Mouse (Mus musculus) embryonic facial prominence, embryonic 11.5 days (tissue): ENCODE measurements at regions not wholly inside any gene's neighbourhood (a gene's known extent, or its start where the extent isn't known, plus 50 kb on each side); places are given as distances from the start of the nearest gene placed in this dataset.

ENCODE experiments used
- ATAC-seq: fragments of 200-750 bp; cut with Nextera tagmentation; replicated peaks from 2 replicates; pipeline ENCODE4 v1.8.0; 2017; ENCODE audit warnings: low read depth; ENCODE audit not compliant: insufficient number of reproducible peaks, low FRiP score, low TSS enrichment
- DNase-seq: peaks from one replicate; pipeline ENCODE4 v3.0.0-alpha.2; 2015; ENCODE audit warnings: low spot score
- H3K27ac ChIP-seq: fragments of 300-500 bp; sonication (generic); replicated peaks from 2 replicates; pipeline ENCODE4 v1.5.1; 2014; ENCODE audit warnings: mild to moderate bottlenecking, low read depth, low read length, control low read depth
- H3K27me3 ChIP-seq: fragments of 300-500 bp; sonication (generic); 2 replicates; pipeline ENCODE4 v1.6.1; 2014; ENCODE audit warnings: mild to moderate bottlenecking, low read length, moderate library complexity, mixed read lengths; ENCODE audit not compliant: control insufficient read depth, insufficient read depth
- H3K36me3 ChIP-seq: fragments of 300-500 bp; sonication (generic); replicated peaks from 2 replicates; pipeline ENCODE4 v1.6.1; 2014; ENCODE audit warnings: low read depth, mild to moderate bottlenecking, low read length, moderate library complexity, mixed read lengths; ENCODE audit not compliant: control insufficient read depth, insufficient read depth
- H3K4me1 ChIP-seq: fragments of 300-500 bp; sonication (generic); 2 replicates; pipeline ENCODE4 v1.6.1; 2014; ENCODE audit warnings: low read length, mixed read lengths; ENCODE audit not compliant: control insufficient read depth, insufficient read depth
- H3K4me2 ChIP-seq: fragments of 300-500 bp; sonication (generic); 2 replicates; pipeline ENCODE4 v1.6.1; 2014; ENCODE audit warnings: low read depth, mild to moderate bottlenecking, control low read depth, low read length, moderate library complexity
- H3K4me3 ChIP-seq: fragments of 300-500 bp; sonication (generic); 2 replicates; pipeline ENCODE4 v1.5.1; 2014; ENCODE audit warnings: low read depth, low read length, control low read depth
- H3K9ac ChIP-seq: fragments of 300-500 bp; sonication (generic); replicated peaks from 2 replicates; pipeline ENCODE4 v1.6.1; 2014; ENCODE audit warnings: mild to moderate bottlenecking, control low read depth, low read length
- H3K9me3 ChIP-seq: fragments of 300-500 bp; sonication (generic); replicated peaks from 2 replicates; pipeline ENCODE4 v1.6.1; 2016; ENCODE audit warnings: mild to moderate bottlenecking, low read length, inconsistent platforms, mixed read lengths; ENCODE audit not compliant: control insufficient read depth
- WGBS: fragments of 180-500 bp; shearing (Covaris S2); extraction: QIAGEN DNeasy Blood & Tissue Kit; methylation state at CpG from one replicate; pipeline ENCODE4 v1.1.7; 2014; 5-methylcytosine and 5-hydroxymethylcytosine counted together

GRCm38 (mm10) chr3:21837297-21837946, 239.0 kb upstream of the Tbl1xr1 start:
- 76% methylated on average over 4 of the region's 4 CpGs for WGBS
- no peaks in the 10 kb centered on the region for H3K9me3 ChIP-seq
- H3K9ac ChIP-seq = no peak overlapping the region
- no peaks in the 10 kb centered on the region for H3K4me1 ChIP-seq
- H3K27me3 ChIP-seq = no peaks in the 10 kb centered on the region
- H3K36me3 ChIP-seq = no peaks in the 10 kb centered on the region
- no peak overlapping the region for H3K4me2 ChIP-seq
- ATAC-seq (no peak), DNase-seq (no peak)
- H3K27ac ChIP-seq = no peak overlapping the region
- no peak overlapping the region for H3K4me3 ChIP-seq

DNA sequence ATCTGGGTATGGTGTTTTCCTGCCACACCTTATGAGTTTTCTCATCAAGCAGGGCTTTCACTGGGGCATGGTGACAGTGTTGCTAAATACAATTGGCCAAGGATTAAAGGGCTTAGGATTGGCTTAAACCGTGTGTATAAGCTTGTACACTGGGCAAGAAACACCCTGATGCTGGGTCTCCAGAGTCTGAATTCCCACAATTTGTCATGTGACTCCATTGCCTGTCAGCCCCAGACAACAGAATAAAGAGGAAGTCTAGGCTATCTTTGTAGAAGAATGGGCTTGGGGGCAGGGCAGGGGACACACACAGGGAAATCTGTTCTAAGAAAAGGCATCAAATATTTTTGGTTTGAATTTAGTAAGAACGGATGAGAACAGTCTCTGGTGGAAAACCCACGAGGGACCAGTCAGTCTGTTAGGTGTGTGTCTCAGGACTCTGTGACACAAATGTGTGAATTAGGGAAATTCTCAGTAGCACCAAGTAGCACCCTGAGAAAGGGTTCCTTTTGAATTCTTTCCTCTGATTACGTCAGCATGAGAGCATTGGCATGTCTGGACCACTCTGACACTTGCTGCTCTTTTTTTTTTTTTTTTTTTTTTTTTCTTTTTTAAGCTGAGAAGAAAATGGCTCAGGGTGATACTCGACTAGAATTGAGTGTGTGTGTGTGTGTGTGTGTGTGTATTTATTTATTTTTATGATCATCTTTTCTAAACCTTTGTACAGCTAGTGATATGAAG, 235.5 kb upstream of the Tbl1xr1 start:
- ATAC-seq = no peak
- H3K4me3 ChIP-seq = no peak overlapping the region
- no peak overlapping the region for H3K9ac ChIP-seq
- no peaks in the 10 kb centered on the region for H3K36me3 ChIP-seq
- 59% methylated on average over 5 of the region's 5 CpGs for WGBS
- no peaks in the 10 kb centered on the region for H3K27me3 ChIP-seq
- no peaks in the 10 kb centered on the region for H3K4me1 ChIP-seq
- no peak for DNase-seq
- H3K27ac ChIP-seq = no peak overlapping the region
- no peak overlapping the region for H3K4me2 ChIP-seq
- H3K9me3 ChIP-seq = no peaks in the 10 kb centered on the region

DNA sequence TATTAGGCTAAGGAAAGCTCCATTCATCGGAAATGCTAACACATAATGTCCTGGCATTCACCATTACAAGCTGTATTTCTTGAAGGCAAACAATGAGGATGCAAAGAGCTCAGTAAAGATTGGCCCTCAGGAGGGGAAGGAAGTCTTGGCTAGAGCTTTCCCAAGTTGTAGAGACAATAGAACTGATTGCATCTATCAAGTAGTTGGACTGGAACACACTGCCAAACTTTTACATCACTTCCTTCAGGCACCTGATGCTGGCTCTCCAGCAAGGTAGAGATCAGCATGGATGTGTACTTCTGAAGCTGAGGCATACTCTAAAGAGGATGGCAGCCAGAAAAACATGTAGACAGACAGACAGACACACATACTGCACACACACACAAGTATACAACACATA, 234.9 kb upstream of the Tbl1xr1 start:
- Histone ChIP-seq H3K4me2 (no peak overlapping the region), H3K4me3 (no peak overlapping the region), H3K4me1 (no peaks in the 10 kb centered on the region), H3K9me3 (no peaks in the 10 kb centered on the region), H3K36me3 (no peaks in the 10 kb centered on the region), H3K9ac (no peak overlapping the region), H3K27me3 (no peaks in the 10 kb centered on the region), H3K27ac (no peak overlapping the region)
- WGBS = 84% methylated on average over 1 of the region's 1 CpGs
- ATAC-seq (no peak), DNase-seq (no peak)

DNA sequence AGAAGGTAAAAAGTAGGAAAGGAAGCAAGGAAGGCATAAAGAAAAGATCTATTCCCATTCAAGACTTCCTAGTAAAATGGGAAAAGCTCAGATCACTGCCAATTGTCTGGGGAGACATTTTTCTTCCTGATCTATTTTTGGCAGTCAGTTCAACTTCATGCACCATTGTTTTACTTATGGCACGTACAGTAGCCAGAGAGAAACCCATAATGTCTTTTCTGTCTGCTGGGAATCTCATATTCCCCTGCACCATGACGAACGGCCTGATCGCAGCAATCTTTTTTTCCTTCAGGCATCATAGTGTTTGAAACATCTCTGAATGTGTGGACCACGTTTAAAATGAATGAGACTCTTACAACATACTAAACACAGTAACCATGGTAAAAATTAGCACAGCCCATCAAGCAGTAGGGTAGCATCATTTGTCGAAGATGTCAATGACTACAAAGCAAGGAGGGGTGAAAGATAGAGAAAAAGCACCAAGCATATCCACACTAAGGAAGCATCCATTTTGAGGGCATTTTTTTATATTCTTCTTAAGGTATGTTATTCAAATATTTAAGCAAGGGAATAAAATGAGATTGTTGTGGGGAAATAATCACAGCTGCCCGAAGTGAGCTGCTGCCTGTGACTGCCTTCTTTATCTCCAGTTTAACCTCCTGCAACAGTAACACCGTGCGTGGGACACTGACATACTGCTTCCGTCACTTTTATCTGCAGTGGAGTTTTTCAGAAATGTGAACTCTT, 233.7 kb upstream of the Tbl1xr1 start:
- no peak overlapping the region for H3K4me3 ChIP-seq
- no peak overlapping the region for H3K9ac ChIP-seq
- no peak overlapping the region for H3K27ac ChIP-seq
- no peaks in the 10 kb centered on the region for H3K27me3 ChIP-seq
- 75% methylated on average over 10 of the region's 10 CpGs for WGBS
- no peaks in the 10 kb centered on the region for H3K4me1 ChIP-seq
- H3K36me3 ChIP-seq = no peaks in the 10 kb centered on the region
- H3K9me3 ChIP-seq = no peaks in the 10 kb centered on the region
- no peak for ATAC-seq
- no peak overlapping the region for H3K4me2 ChIP-seq
- DNase-seq = no peak

DNA sequence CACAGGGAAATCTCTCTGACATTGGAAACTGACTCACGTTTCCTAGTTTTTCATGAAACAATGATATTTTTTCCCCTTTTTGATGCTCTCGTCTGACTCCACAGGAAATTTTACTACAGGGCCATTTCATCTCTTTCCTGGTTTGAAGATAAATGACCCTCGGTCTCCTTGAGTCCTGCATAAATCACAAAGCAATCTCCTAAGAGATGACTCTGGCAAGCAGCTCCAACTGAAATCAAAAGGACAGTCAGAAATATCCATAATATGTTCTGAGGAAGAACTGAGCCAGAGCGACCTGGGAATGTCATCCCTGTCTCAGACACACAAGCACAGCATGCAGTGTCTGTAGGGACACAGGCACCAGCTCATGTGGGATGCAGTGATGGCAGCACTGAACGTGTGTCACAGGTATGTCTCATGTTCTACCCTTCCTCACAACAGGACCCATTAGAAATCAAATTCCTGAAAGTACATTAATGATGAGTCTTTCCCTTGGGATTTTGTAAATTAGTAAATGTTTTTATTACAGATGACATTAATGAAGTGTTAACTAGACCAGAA, 233.1 kb upstream of the Tbl1xr1 start:
- H3K4me3 ChIP-seq = no peak overlapping the region
- no peaks in the 10 kb centered on the region for H3K27me3 ChIP-seq
- WGBS = 76% methylated on average over 5 of the region's 5 CpGs
- H3K27ac ChIP-seq = no peak overlapping the region
- no peaks in the 10 kb centered on the region for H3K36me3 ChIP-seq
- no peak for DNase-seq
- no peak overlapping the region for H3K9ac ChIP-seq
- no peak for ATAC-seq
- H3K4me1 ChIP-seq = no peaks in the 10 kb centered on the region
- H3K9me3 ChIP-seq = no peaks in the 10 kb centered on the region
- no peak overlapping the region for H3K4me2 ChIP-seq

DNA sequence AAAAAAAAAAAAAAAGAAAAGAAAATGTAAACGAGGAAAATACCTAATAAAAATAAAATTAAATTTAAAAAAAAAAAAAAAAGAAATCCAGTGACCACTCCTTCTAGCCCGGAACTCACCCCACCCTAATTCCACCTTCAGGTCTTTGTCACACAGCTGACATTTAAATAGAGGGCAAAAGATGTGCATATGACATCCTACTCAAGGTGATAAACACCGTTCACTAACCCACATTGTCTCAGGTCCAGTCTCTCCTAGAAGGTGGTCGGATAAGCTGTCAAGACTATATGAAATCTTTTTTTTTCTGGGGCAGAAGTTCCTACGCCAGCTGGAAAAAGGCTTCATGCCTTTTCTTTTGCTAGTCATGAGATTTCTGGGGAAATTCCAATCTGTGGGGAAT, 226.6 kb upstream of the Tbl1xr1 start:
- Histone ChIP-seq H3K4me3 (no peak overlapping the region), H3K4me2 (no peak overlapping the region), H3K9ac (no peak overlapping the region), H3K27ac (no peak overlapping the region), H3K27me3 (no peaks in the 10 kb centered on the region), H3K4me1 (no peaks in the 10 kb centered on the region), H3K36me3 (no peaks in the 10 kb centered on the region), H3K9me3 (no peaks in the 10 kb centered on the region)
- WGBS = 88% methylated on average over 5 of the region's 5 CpGs
- no peak for ATAC-seq
- no peak for DNase-seq

DNA sequence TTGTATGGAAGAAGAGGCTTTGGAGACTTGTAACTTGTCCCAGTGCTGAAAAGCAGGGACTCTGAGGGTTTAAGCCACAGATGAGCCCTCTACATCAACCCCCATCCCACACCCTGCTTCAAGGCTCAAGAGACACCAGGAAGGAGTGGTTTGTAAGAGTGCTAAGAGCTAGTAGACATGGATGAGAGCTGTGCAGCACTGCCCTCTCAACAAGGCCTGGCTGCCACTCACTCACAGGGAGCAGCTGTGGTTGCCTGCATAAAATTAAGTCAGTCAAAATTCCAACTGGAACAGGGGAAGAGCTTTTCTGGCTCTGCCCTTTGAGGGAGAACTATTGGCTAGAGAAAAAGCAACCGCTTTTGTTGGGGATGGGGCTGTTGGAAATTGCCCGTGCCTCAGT, 225.5 kb upstream of the Tbl1xr1 start:
- Histone ChIP-seq H3K4me1 (no peaks in the 10 kb centered on the region), H3K9me3 (no peaks in the 10 kb centered on the region), H3K27me3 (no peaks in the 10 kb centered on the region), H3K4me2 (no peak overlapping the region), H3K9ac (no peak overlapping the region), H3K4me3 (no peak overlapping the region), H3K27ac (no peak overlapping the region), H3K36me3 (no peaks in the 10 kb centered on the region)
- WGBS = 97% methylated on average over 2 of the region's 2 CpGs
- no peak for DNase-seq
- no peak for ATAC-seq

DNA sequence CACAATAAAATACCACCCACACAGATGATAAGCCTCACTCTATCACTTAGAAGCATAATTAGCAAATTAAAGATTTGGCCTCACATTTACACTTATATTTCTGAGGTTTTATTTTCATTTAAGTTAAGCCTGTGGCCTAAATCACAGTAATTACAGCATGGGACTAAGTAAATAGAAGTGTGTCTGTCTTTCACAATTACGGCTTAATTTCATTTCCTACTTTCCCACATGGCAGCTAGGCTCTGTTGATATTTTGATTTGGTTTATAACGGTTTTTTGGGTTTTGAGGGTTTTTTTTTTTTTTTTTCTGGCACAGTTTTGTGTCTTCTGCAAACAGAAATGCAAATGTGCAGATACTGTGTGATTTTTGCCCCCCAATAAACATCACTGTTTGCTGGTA, 222.1 kb upstream of the Tbl1xr1 start:
- no peak overlapping the region for H3K27ac ChIP-seq
- 64% methylated on average over 2 of the region's 2 CpGs for WGBS
- no peaks in the 10 kb centered on the region for H3K36me3 ChIP-seq
- no peaks in the 10 kb centered on the region for H3K4me1 ChIP-seq
- H3K4me3 ChIP-seq = no peak overlapping the region
- H3K27me3 ChIP-seq = no peaks in the 10 kb centered on the region
- H3K9ac ChIP-seq = no peak overlapping the region
- no peak for ATAC-seq
- no peak for DNase-seq
- no peaks in the 10 kb centered on the region for H3K9me3 ChIP-seq
- no peak overlapping the region for H3K4me2 ChIP-seq
